Mouse (Mus musculus) heart, adult 2 months (tissue): ENCODE data around the gene Lgr4.

Experiments used
- CTCF ChIP-seq: fragments of 200-600 bp; IDR thresholded peaks from 2 replicates; pipeline ENCODE4 v1.8.1; 2022; ENCODE audit warnings: antibody characterized with exemption, mild to moderate bottlenecking, moderate library complexity
- POLR2A ChIP-seq: fragments of 200-500 bp; IDR thresholded peaks from 2 replicates; pipeline ENCODE4 v1.6.1; 2011; ENCODE audit warnings: mild to moderate bottlenecking, low read depth, low read length, control low read depth; ENCODE audit not compliant: insufficient read depth

DNA sequence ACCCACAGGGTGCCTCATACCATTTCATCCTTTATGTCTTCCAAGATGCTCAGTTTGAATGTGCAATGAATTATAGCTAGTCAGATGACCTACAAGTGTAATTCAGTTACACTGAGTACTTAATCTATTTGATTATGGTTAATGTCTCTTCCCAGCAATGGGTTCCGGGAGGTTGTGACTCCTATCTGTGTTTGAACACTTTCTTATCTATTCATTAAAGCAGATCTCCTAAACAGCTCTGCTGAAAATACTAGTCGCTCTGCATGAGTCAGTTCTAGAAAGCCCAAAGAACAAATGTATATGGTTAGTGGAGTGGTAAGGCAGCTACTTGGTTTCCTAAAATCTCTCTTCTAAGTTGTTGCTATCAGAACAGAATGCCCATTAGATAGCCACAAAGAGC lies 77.6 kb downstream of the Lgr4 start:
- TF ChIP-seq CTCF, result no peak
- no peak for TF ChIP-seq POLR2A
